Mouse (Mus musculus) limb, embryonic 12.5 days (tissue): Measurements from ENCODE around the gene Specc1. TPM values are rescaled to one million over a fixed set of nuclear protein-coding genes. Genes with fewer than 3 reads are reported as not detected.
A peak's percentile ranks its signal among the peaks of the same experiment; 100 is the strongest.

Experiments
- ATAC-seq: fragments of 200-750 bp; cut with Nextera tagmentation; 2 replicates; pipeline ENCODE4 v1.8.0; 2017; ENCODE audit warnings: low read depth, moderate TSS enrichment; ENCODE audit not compliant: insufficient number of reproducible peaks, insufficient read depth, low FRiP score, low TSS enrichment
- H3K27ac ChIP-seq: fragments of 300-500 bp; sonication (generic); 2 replicates; pipeline ENCODE4 v1.5.1; 2016; ENCODE audit warnings: mild to moderate bottlenecking, moderate library complexity
- H3K27me3 ChIP-seq: fragments of 300-500 bp; sonication (generic); 2 replicates; pipeline ENCODE4 v1.6.1; 2016; ENCODE audit warnings: mild to moderate bottlenecking, moderate library complexity
- H3K36me3 ChIP-seq: fragments of 300-500 bp; sonication (generic); 2 replicates; pipeline ENCODE4 v1.6.1; 2016; ENCODE audit warnings: mild to moderate bottlenecking, moderate library complexity
- H3K4me1 ChIP-seq: fragments of 300-500 bp; sonication (generic); replicated peaks from 2 replicates; pipeline ENCODE4 v1.6.1; 2016
- H3K4me2 ChIP-seq: fragments of 300-500 bp; sonication (generic); 2 replicates; pipeline ENCODE4 v1.6.1; 2016; ENCODE audit warnings: mild to moderate bottlenecking, moderate library complexity
- H3K4me3 ChIP-seq: fragments of 300-500 bp; sonication (generic); replicated peaks from 2 replicates; pipeline ENCODE4 v1.5.1; 2016; ENCODE audit warnings: mild to moderate bottlenecking
- H3K9ac ChIP-seq: fragments of 300-500 bp; sonication (generic); replicated peaks from 2 replicates; pipeline ENCODE4 v1.6.1; 2016; ENCODE audit warnings: mild to moderate bottlenecking, moderate library complexity
- H3K9me3 ChIP-seq: fragments of 300-500 bp; sonication (generic); 2 replicates; pipeline ENCODE4 v1.6.1; 2016; ENCODE audit warnings: mild to moderate bottlenecking, moderate library complexity
- WGBS: fragments of 180-500 bp; shearing (Covaris S2); methylation state at CpG from one replicate; pipeline ENCODE4 v1.1.7; 2016; 5-methylcytosine and 5-hydroxymethylcytosine counted together
- polyA plus RNA-seq: library from polyadenylated mRNA; unstranded; fragments of >200 nt; fragmentation: Nextera tagmentation; extraction: Ambion mirVana; gene quantifications from 2 replicates; pipeline ENCODE4 v1.2.1, GENCODE M21; 2016

Specc1 gene
- polyA plus RNA-seq, 1 experiment from 2014 or later, result 16.4 TPM

- no peaks in the 10 kb centered on the region for H3K9me3 ChIP-seq
- 84% methylated on average over 6 of the region's 6 CpGs for WGBS
- no peak overlapping the region for H3K9ac ChIP-seq
- no peaks in the 10 kb centered on the region for H3K4me1 ChIP-seq
- H3K36me3 ChIP-seq, result no peaks in the 10 kb centered on the region
- H3K4me2 ChIP-seq, result no peak overlapping the region
- H3K27me3 ChIP-seq, result no peaks in the 10 kb centered on the region
- H3K27ac ChIP-seq, result no peak overlapping the region
- H3K4me3 ChIP-seq, result no peak overlapping the region
- no peak for ATAC-seq
These were observed 261.2 kb downstream of the Specc1 start for GRCm38 (mm10) chr11:62217751-62218150.

DNA sequence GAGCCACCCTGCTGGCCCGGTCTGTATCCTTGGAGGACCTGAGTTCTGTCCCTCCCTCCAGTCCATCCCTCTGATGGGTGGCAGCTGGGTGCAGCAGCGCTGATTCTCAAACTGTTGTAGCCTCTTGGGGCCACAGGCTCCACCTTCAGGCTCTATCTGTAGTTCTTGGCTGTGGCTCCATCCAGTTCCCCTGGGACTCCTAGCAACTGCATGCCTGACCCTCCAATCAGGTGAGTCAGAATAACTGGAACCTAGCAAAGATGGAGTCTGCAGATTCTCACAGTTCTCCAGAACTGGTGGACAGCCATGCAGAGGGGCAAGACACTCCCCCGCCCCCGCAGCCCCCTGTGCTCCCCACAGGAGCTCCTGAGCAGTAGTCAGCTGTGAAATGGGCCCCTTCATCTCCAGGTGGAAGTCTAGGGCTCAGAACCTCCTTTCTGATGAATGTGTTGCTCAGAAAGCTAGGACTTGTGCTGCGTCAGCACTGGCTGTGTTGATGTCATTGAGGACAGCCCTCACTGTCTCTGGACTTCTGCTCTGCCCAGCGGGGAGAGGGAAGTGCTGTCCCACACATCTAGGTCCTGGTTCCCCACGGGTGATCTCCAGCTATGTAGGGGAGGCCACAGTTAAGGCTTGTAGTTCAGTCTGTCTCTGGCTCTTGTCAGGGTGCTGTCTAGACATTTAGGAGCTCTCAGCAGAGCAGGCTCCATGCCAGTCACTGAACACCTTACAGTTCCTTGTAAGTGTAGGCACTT is 264.4 kb downstream of the Specc1 start:
- no peak overlapping the region for H3K9ac ChIP-seq
- 74% methylated on average over 7 of the region's 7 CpGs for WGBS
- H3K9me3 ChIP-seq, result no peaks in the 10 kb centered on the region
- ATAC-seq, result no peak
- no peak overlapping the region for H3K27ac ChIP-seq
- H3K4me2 ChIP-seq, result no peak overlapping the region
- H3K4me1 ChIP-seq, result no peaks in the 10 kb centered on the region
- H3K27me3 ChIP-seq, result no peaks in the 10 kb centered on the region
- no peak overlapping the region for H3K4me3 ChIP-seq
- no peaks in the 10 kb centered on the region for H3K36me3 ChIP-seq

DNA sequence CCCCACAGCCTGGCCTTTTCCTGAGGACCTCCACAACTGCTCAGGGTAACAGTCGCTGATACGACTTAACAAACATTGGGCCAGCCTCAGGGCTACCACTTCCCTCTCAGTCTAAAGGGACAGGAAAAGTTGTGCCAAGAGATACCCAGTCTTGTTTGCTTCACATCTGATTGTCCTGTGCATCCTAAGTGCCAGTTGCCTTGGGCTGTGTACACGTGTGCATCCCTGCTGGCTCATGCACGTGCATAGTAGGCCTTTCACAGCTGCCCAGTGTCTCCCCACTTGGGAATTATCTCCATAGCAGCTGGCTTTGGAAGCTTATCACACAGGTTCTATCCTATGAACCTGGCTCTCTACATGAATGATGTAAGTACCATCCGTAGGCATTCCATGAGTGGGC is 266.9 kb downstream of the Specc1 start:
- Histone ChIP-seq H3K9me3 (no peaks in the 10 kb centered on the region), H3K27me3 (no peaks in the 10 kb centered on the region), H3K4me1 (no peaks in the 10 kb centered on the region), H3K4me2 (no peak overlapping the region), H3K27ac (no peak overlapping the region), H3K36me3 (no peaks in the 10 kb centered on the region), H3K4me3 (no peak overlapping the region), H3K9ac (no peak overlapping the region)
- ATAC-seq, result no peak
- 88% methylated on average over 5 of the region's 5 CpGs for WGBS

DNA sequence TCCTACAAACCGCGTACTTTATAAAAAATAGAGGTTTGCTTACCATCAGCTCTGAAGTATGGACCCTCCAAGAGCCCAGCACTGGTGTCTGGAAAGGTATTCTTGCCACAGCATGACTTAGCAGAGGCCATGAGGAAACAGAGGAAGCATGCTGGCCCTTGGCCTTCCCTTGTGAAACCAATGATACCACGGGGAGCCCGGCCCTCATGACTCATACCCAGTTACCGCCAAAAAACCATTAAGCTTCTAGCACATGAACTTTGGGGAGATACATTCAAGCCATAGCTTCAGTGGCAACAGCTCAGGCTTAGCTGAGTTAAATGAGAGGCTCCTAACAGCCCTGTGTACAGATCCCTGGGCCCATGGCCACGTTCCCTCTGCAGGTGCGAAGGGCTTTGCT is 267.4 kb downstream of the Specc1 start:
- no peak for ATAC-seq
- H3K4me2 ChIP-seq, result no peak overlapping the region
- H3K36me3 ChIP-seq, result no peaks in the 10 kb centered on the region
- no peak overlapping the region for H3K4me3 ChIP-seq
- H3K4me1 ChIP-seq, result no peaks in the 10 kb centered on the region
- 95% methylated on average over 7 of the region's 7 CpGs for WGBS
- no peaks in the 10 kb centered on the region for H3K9me3 ChIP-seq
- no peaks in the 10 kb centered on the region for H3K27me3 ChIP-seq
- no peak overlapping the region for H3K9ac ChIP-seq
- H3K27ac ChIP-seq, result no peak overlapping the region

- WGBS, result 75% methylated on average over 4 of the region's 4 CpGs
- Histone ChIP-seq H3K36me3 (no peaks in the 10 kb centered on the region), H3K9me3 (no peaks in the 10 kb centered on the region), H3K27me3 (no peaks in the 10 kb centered on the region), H3K4me1 (no peaks in the 10 kb centered on the region), H3K4me2 (no peak overlapping the region), H3K9ac (no peak overlapping the region), H3K4me3 (no peak overlapping the region), H3K27ac (no peak overlapping the region)
- ATAC-seq, result no peak
These were observed 268.2 kb downstream of the Specc1 start for GRCm38 (mm10) chr11:62224797-62225196.

- ATAC-seq, result no peak
- no peaks in the 10 kb centered on the region for H3K36me3 ChIP-seq
- WGBS, result 74% methylated on average over 12 of the region's 12 CpGs
These were observed 284.2 kb downstream of the Specc1 start for GRCm38 (mm10) chr11:62240631-62241261.

GRCm38 (mm10) chr11:62243871-62244270 is 287.3 kb downstream of the Specc1 start:
- Histone ChIP-seq H3K36me3 (no peaks in the 10 kb centered on the region), H3K27me3 (no peaks in the 10 kb centered on the region), H3K4me3 (no peak overlapping the region), H3K27ac (no peak overlapping the region), H3K9ac (no peak overlapping the region), H3K4me2 (no peak overlapping the region), H3K9me3 (peaks cover 8% of the 10 kb centered on the region; the same call in 1 of the 2 replicates), H3K4me1 (0 out of 2 replicates have a peak, but pooled peaks cover 2% of the 10 kb centered on the region)
- no peak for ATAC-seq
- WGBS, result 88% methylated on average over 8 of the region's 8 CpGs

More at GRCm38 (mm10) chr11:62240631-62241261, 284.2 kb downstream of the Specc1 start:
- Histone ChIP-seq H3K4me3 (no peak overlapping the region), H3K9me3 (peaks cover 6% of the 10 kb centered on the region; the same call in 1 of the 2 replicates), H3K27ac (no peak overlapping the region), H3K4me2 (no peak overlapping the region), H3K4me1 (no peaks in the 10 kb centered on the region), H3K27me3 (no peaks in the 10 kb centered on the region), H3K9ac (no peak overlapping the region)

DNA sequence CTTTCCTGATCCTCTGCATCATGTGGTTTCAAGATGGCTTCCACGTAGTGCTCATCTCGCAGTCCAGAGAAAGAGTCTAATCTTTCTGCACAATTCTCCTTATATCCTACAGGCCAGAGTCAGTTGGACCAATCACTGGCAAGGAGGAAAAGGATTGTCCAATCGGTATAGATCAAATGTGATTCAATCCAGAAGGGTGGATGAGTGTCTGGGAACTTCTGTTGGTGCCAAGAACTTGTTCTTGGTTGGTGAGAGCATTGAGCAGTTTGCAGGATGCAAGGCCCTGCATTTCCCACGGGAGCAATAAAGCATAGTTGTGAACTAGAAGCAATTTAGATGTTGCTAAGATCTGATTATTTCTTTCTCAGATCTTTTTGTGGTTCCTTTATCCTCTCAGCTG is 287.9 kb downstream of the Specc1 start:
- Histone ChIP-seq H3K4me2 (no peak overlapping the region), H3K36me3 (no peaks in the 10 kb centered on the region), H3K4me1 (peaks cover 7% of the 10 kb centered on the region; the same call in 1 of the 2 replicates), H3K9ac (no peak overlapping the region), H3K27me3 (peaks cover 6% of the 10 kb centered on the region), H3K9me3 (peaks cover 8% of the 10 kb centered on the region; the same call in 1 of the 2 replicates), H3K27ac (no peak overlapping the region), H3K4me3 (no peak overlapping the region)
- 93% methylated on average over 4 of the region's 4 CpGs for WGBS
- ATAC-seq, result no peak

- ATAC-seq, result no peak
- no peaks in the 10 kb centered on the region for H3K36me3 ChIP-seq
- 39% methylated on average over 17 of the region's 18 CpGs for WGBS
- peaks cover 8% of the 10 kb centered on the region; the same call in 1 of the 2 replicates for H3K9me3 ChIP-seq
- H3K4me1 ChIP-seq, result peaks cover 34% of the 10 kb centered on the region
- H3K9ac ChIP-seq, result peak overlapping the region; percentile 58
- peaks cover 20% of the 10 kb centered on the region for H3K27me3 ChIP-seq
- no peak overlapping the region for H3K27ac ChIP-seq
- H3K4me2 ChIP-seq, result peak overlapping the region; percentile 98
- H3K4me3 ChIP-seq, result peak overlapping the region; percentile 68
These were observed 291.3 kb downstream of the Specc1 start for GRCm38 (mm10) chr11:62247759-62248400.

DNA sequence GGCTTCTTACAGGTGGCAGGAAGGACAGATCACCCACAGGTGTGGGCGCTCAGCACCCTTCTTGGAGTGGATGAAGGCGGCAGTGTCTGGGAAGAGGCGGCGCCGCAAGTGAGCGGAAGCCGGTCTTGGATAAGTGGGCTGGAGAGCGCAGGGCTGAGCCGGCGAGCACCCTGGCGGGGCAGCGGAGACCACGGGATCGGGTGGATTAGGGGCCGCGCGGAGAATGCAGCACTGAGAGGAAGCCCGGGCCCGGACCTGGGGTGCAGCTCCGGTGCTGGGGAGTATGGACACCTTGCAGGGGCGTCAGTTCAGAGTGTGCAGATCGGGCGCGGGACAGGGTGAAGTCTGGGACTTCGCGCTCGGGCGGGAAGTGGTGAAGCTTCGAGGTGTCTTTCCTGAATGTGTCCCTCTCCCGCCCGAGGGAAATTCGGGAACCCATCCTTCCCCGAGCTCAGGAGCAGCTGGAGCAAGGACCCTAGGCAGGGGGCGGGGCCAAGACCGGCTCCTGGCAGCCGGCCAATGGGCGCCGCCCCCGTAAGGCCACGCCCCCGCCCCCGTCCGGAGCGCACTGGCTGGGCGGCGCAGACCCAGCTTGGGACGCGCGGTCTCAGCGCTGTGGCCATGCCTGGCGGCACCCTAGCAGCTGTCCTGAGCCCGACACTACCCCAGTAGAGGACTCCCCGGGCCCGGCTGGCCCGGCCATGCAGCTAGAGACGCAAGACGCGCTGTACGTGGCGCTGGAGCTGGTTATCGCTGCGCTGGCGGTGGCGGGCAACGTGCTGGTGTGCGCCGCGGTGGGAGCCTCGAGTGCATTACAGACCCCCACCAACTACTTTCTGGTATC is 292.1 kb downstream of the Specc1 start, which contains the start of gene Adora2b:
TSS of gene Adora2b (plus strand) at position 584 of the 844 bp plus-strand sequence.
- peak; percentile 82 for ATAC-seq
- peaks cover 39% of the 10 kb centered on the region for H3K4me1 ChIP-seq
- peak within 1 kb of the TSS; percentile 98 for H3K4me2 ChIP-seq
- peak within 1 kb of the TSS; percentile 45; the same call in 1 of the 2 replicates for H3K27ac ChIP-seq
- peak within 1 kb of the TSS; percentile 68 for H3K4me3 ChIP-seq
- H3K9ac ChIP-seq, result peak within 1 kb of the TSS; percentile 58
- under 1% methylated on average over 69 of the region's 69 CpGs for WGBS
- peaks cover 20% of the 10 kb centered on the region for H3K27me3 ChIP-seq
- H3K36me3 ChIP-seq, result no peaks in the 10 kb centered on the region
- peaks cover 8% of the 10 kb centered on the region; the same call in 1 of the 2 replicates for H3K9me3 ChIP-seq
